Mouse (Mus musculus): Measurements from ENCODE around the gene Gm40460. TPM values are rescaled to one million over a fixed set of nuclear protein-coding genes. Genes with fewer than 3 reads are reported as not detected.
"Not testable (repeated sequence)": the region's sequence is repeated elsewhere in the genome, so short reads cannot be mapped to it uniquely, and the experiment has no call there.

Gene Gm40460
- not detected in 2 replicates for polyA plus RNA-seq (2015; fragmentation: Nextera tagmentation; extraction: Ambion mirVana)

- H3K4me3 ChIP-seq (replicated peaks; ENCODE audit: low read length) = no peak within 1 kb of the TSS
- H3K4me2 ChIP-seq (ENCODE audit: low read length) = no peak within 1 kb of the TSS
- H3K9ac ChIP-seq (replicated peaks; ENCODE audit: low read depth, low read length) = no peak within 1 kb of the TSS
- WGBS = 49% methylated on average over 2 of the region's 2 CpGs
- H3K27me3 ChIP-seq (replicated peaks; ENCODE audit: control insufficient read depth, insufficient read depth, low read length) = no peaks in the 10 kb centered on the region
- no peaks in the 10 kb centered on the region for H3K9me3 ChIP-seq (ENCODE audit: control insufficient read depth, low read length)
- H3K27ac ChIP-seq (ENCODE audit: low read length) = no peak within 1 kb of the TSS
- no peak for ATAC-seq
- H3K4me1 ChIP-seq (replicated peaks; ENCODE audit: control insufficient read depth, insufficient read depth, low read length) = no peaks in the 10 kb centered on the region
- H3K36me3 ChIP-seq (ENCODE audit: control insufficient read depth, insufficient read depth) = no peaks in the 10 kb centered on the region
Measured at GRCm38 (mm10) chr7:142240978-142241377, at the start of gene Gm40460. TSS of gene Gm40460 (minus strand) at chr7:142241078.

- H3K4me3 ChIP-seq (replicated peaks; ENCODE audit: low read length); H3K27ac ChIP-seq (ENCODE audit: low read length); H3K9ac ChIP-seq (replicated peaks; ENCODE audit: low read depth, low read length); H3K4me2 ChIP-seq (ENCODE audit: low read length); ATAC-seq; H3K9me3 ChIP-seq (ENCODE audit: control insufficient read depth, low read length); H3K36me3 ChIP-seq (ENCODE audit: control insufficient read depth, insufficient read depth): not testable (repeated sequence)
- WGBS = 80% methylated on average over 9 of the region's 9 CpGs
- Histone ChIP-seq H3K27me3 (replicated peaks; ENCODE audit: control insufficient read depth, insufficient read depth, low read length) (peaks cover 10% of the 10 kb centered on the region), H3K4me1 (replicated peaks; ENCODE audit: control insufficient read depth, insufficient read depth, low read length) (peaks cover 12% of the 10 kb centered on the region)
Measured at GRCm38 (mm10) chr7:142285910-142286612, 45.2 kb upstream of the Gm40460 start.

GRCm38 (mm10) chr7:142285130-142285835 is 44.4 kb upstream of the Gm40460 start:
- peak; percentile 68 for ATAC-seq
- Histone ChIP-seq H3K4me3 (replicated peaks; ENCODE audit: low read length) (peak overlapping the region; percentile 64), H3K36me3 (ENCODE audit: control insufficient read depth, insufficient read depth) (no peaks in the 10 kb centered on the region), H3K4me2 (ENCODE audit: low read length) (peak overlapping the region; percentile 92), H3K27ac (ENCODE audit: low read length) (peak overlapping the region; percentile 63), H3K27me3 (replicated peaks; ENCODE audit: control insufficient read depth, insufficient read depth, low read length) (peaks cover 10% of the 10 kb centered on the region), H3K9ac (replicated peaks; ENCODE audit: low read depth, low read length) (peak overlapping the region; percentile 64), H3K4me1 (replicated peaks; ENCODE audit: control insufficient read depth, insufficient read depth, low read length) (peaks cover 12% of the 10 kb centered on the region), H3K9me3 (ENCODE audit: control insufficient read depth, low read length) (no peaks in the 10 kb centered on the region)
- WGBS = 17% methylated on average over 23 of the region's 23 CpGs

- Histone ChIP-seq H3K27me3 (replicated peaks; ENCODE audit: control insufficient read depth, insufficient read depth, low read length) (peaks cover 10% of the 10 kb centered on the region), H3K27ac (ENCODE audit: low read length) (peak overlapping the region; percentile 64), H3K4me2 (ENCODE audit: low read length) (peak overlapping the region; percentile 92), H3K4me3 (replicated peaks; ENCODE audit: low read length) (peak overlapping the region; percentile 64), H3K9ac (replicated peaks; ENCODE audit: low read depth, low read length) (peak overlapping the region; percentile 64), H3K9me3 (ENCODE audit: control insufficient read depth, low read length) (no peaks in the 10 kb centered on the region), H3K4me1 (replicated peaks; ENCODE audit: control insufficient read depth, insufficient read depth, low read length) (peaks cover 12% of the 10 kb centered on the region), H3K36me3 (ENCODE audit: control insufficient read depth, insufficient read depth) (no peaks in the 10 kb centered on the region)
- peak; percentile 87 for ATAC-seq
- under 1% methylated on average over 19 of the region's 19 CpGs for WGBS
Measured at GRCm38 (mm10) chr7:142284615-142285080, 43.8 kb upstream of the Gm40460 start.

GRCm38 (mm10) chr7:142284023-142284591 is 43.2 kb upstream of the Gm40460 start:
- Histone ChIP-seq H3K4me1 (replicated peaks; ENCODE audit: control insufficient read depth, insufficient read depth, low read length) (peaks cover 12% of the 10 kb centered on the region), H3K4me2 (ENCODE audit: low read length) (peak overlapping the region; percentile 92), H3K27me3 (replicated peaks; ENCODE audit: control insufficient read depth, insufficient read depth, low read length) (peaks cover 10% of the 10 kb centered on the region), H3K9ac (replicated peaks; ENCODE audit: low read depth, low read length) (peak overlapping the region; percentile 64), H3K36me3 (ENCODE audit: control insufficient read depth, insufficient read depth) (no peaks in the 10 kb centered on the region), H3K4me3 (replicated peaks; ENCODE audit: low read length) (peak overlapping the region; percentile 64), H3K9me3 (ENCODE audit: control insufficient read depth, low read length) (no peaks in the 10 kb centered on the region), H3K27ac (ENCODE audit: low read length) (peak overlapping the region; percentile 64)
- WGBS = under 1% methylated on average over 38 of the region's 38 CpGs
- peak; percentile 81 for ATAC-seq

GRCm38 (mm10) chr7:142282847-142283246 is 42.0 kb upstream of the Gm40460 start:
- Histone ChIP-seq H3K27me3 (replicated peaks; ENCODE audit: control insufficient read depth, insufficient read depth, low read length) (peaks cover 10% of the 10 kb centered on the region), H3K4me1 (replicated peaks; ENCODE audit: control insufficient read depth, insufficient read depth, low read length) (peaks cover 12% of the 10 kb centered on the region)
- not testable (repeated sequence) for H3K4me3 ChIP-seq (replicated peaks; ENCODE audit: low read length); H3K27ac ChIP-seq (ENCODE audit: low read length); H3K36me3 ChIP-seq (ENCODE audit: control insufficient read depth, insufficient read depth); H3K4me2 ChIP-seq (ENCODE audit: low read length); ATAC-seq; H3K9me3 ChIP-seq (ENCODE audit: control insufficient read depth, low read length); H3K9ac ChIP-seq (replicated peaks; ENCODE audit: low read depth, low read length)
- 29% methylated on average over 2 of the region's 2 CpGs for WGBS

- not testable (repeated sequence) for H3K36me3 ChIP-seq (ENCODE audit: control insufficient read depth, insufficient read depth); ATAC-seq; H3K9ac ChIP-seq (replicated peaks; ENCODE audit: low read depth, low read length); H3K9me3 ChIP-seq (ENCODE audit: control insufficient read depth, low read length); H3K4me1 ChIP-seq (replicated peaks; ENCODE audit: control insufficient read depth, insufficient read depth, low read length); H3K4me3 ChIP-seq (replicated peaks; ENCODE audit: low read length); H3K27ac ChIP-seq (ENCODE audit: low read length); H3K4me2 ChIP-seq (ENCODE audit: low read length)
- 80% methylated on average over 1 of the region's 1 CpGs for WGBS
- H3K27me3 ChIP-seq (replicated peaks; ENCODE audit: control insufficient read depth, insufficient read depth, low read length) = peaks cover 10% of the 10 kb centered on the region
Measured at GRCm38 (mm10) chr7:142279291-142279690, 38.4 kb upstream of the Gm40460 start.

- H3K4me3 ChIP-seq (replicated peaks; ENCODE audit: low read length); H3K4me1 ChIP-seq (replicated peaks; ENCODE audit: control insufficient read depth, insufficient read depth, low read length); H3K27me3 ChIP-seq (replicated peaks; ENCODE audit: control insufficient read depth, insufficient read depth, low read length); H3K36me3 ChIP-seq (ENCODE audit: control insufficient read depth, insufficient read depth); H3K9ac ChIP-seq (replicated peaks; ENCODE audit: low read depth, low read length); H3K4me2 ChIP-seq (ENCODE audit: low read length); H3K9me3 ChIP-seq (ENCODE audit: control insufficient read depth, low read length); H3K27ac ChIP-seq (ENCODE audit: low read length): not testable (repeated sequence)
- ATAC-seq = peak; percentile 40; the same call in 1 of the 2 replicates
- 0% methylated on average over 3 of the region's 3 CpGs for WGBS
Measured at GRCm38 (mm10) chr7:142278183-142278582, 37.3 kb upstream of the Gm40460 start.

- not testable (repeated sequence) for H3K36me3 ChIP-seq (ENCODE audit: control insufficient read depth, insufficient read depth); ATAC-seq; H3K4me2 ChIP-seq (ENCODE audit: low read length); H3K4me1 ChIP-seq (replicated peaks; ENCODE audit: control insufficient read depth, insufficient read depth, low read length); H3K27ac ChIP-seq (ENCODE audit: low read length); H3K9me3 ChIP-seq (ENCODE audit: control insufficient read depth, low read length); H3K4me3 ChIP-seq (replicated peaks; ENCODE audit: low read length); H3K9ac ChIP-seq (replicated peaks; ENCODE audit: low read depth, low read length); H3K27me3 ChIP-seq (replicated peaks; ENCODE audit: control insufficient read depth, insufficient read depth, low read length)
Measured at GRCm38 (mm10) chr7:142274263-142274662, 33.4 kb upstream of the Gm40460 start, which contains the start of gene Gm4559. TSS of gene Gm4559 (minus strand) at chr7:142274363.
